Mouse (Mus musculus): ENCODE measurements around the gene Rftn1. TPM values are rescaled to one million over a fixed set of nuclear protein-coding genes. Genes with fewer than 3 reads are reported as not detected.

The Rftn1 gene
- polyA plus RNA-seq, 1 experiment = 67.4 TPM

GRCm38 (mm10) chr17:50159816-50160215 lies 30.7 kb downstream of the Rftn1 start:
- peaks cover 6% of the 10 kb centered on the region for H3K36me3 ChIP-seq (ENCODE audit: control insufficient read depth, insufficient read depth, low read length)
- peak overlapping the region; percentile 40 for H3K27ac ChIP-seq (ENCODE audit: insufficient read depth, low read length)
- H3K4me1 ChIP-seq (ENCODE audit: control insufficient read depth, insufficient read depth, insufficient read length) = peaks cover 33% of the 10 kb centered on the region; the same call in 1 of the 2 replicates
- no peaks in the 10 kb centered on the region for H3K27me3 ChIP-seq (ENCODE audit: control insufficient read depth, insufficient read depth, low read length)
- TF ChIP-seq POLR2A (IDR thresholded peaks at IDR 0.05; ENCODE audit: low read depth, low read length) = no peak
- no peak for TF ChIP-seq CTCF (IDR thresholded peaks at IDR 0.05; ENCODE audit: extremely low read depth, insufficient read depth, insufficient read length, insufficient replicate concordance)
- 62% methylated on average over 6 of the region's 6 CpGs for WGBS
- DNase-seq (ENCODE audit: low read depth in 1 of 2, low spot score in 2 of 2) = peak in 1 of 2 experiments; percentile 50
- H3K4me3 ChIP-seq (ENCODE audit: extremely low read depth, insufficient read depth, insufficient read length) = no peak overlapping the region

GRCm38 (mm10) chr17:50158565-50158964 lies 31.9 kb downstream of the Rftn1 start:
- H3K4me1 ChIP-seq (ENCODE audit: control insufficient read depth, insufficient read depth, insufficient read length) = peaks cover 34% of the 10 kb centered on the region; the same call in 1 of the 2 replicates
- TF ChIP-seq POLR2A (IDR thresholded peaks at IDR 0.05; ENCODE audit: low read depth, low read length) = no peak
- no peak for TF ChIP-seq CTCF (IDR thresholded peaks at IDR 0.05; ENCODE audit: extremely low read depth, insufficient read depth, insufficient read length, insufficient replicate concordance)
- no peak overlapping the region for H3K4me3 ChIP-seq (ENCODE audit: extremely low read depth, insufficient read depth, insufficient read length)
- H3K27me3 ChIP-seq (ENCODE audit: control insufficient read depth, insufficient read depth, low read length) = no peaks in the 10 kb centered on the region
- peak; percentile 46 for DNase-seq (ENCODE audit: low read depth in 1 of 2, low spot score in 2 of 2)
- no peaks in the 10 kb centered on the region; the same call in 1 of the 2 replicates for H3K36me3 ChIP-seq (ENCODE audit: control insufficient read depth, insufficient read depth, low read length)
- peak overlapping the region; percentile 90 for H3K27ac ChIP-seq (ENCODE audit: insufficient read depth, low read length)
- 27% methylated on average over 6 of the region's 6 CpGs for WGBS

- Histone ChIP-seq H3K36me3 (ENCODE audit: control insufficient read depth, insufficient read depth, low read length) (peaks cover 1% of the 10 kb centered on the region; the same call in 1 of the 2 replicates), H3K4me1 (ENCODE audit: control insufficient read depth, insufficient read depth, insufficient read length) (peaks cover 34% of the 10 kb centered on the region; the same call in 1 of the 2 replicates), H3K27ac (ENCODE audit: insufficient read depth, low read length) (peak overlapping the region; percentile 90), H3K27me3 (ENCODE audit: control insufficient read depth, insufficient read depth, low read length) (no peaks in the 10 kb centered on the region), H3K4me3 (ENCODE audit: extremely low read depth, insufficient read depth, insufficient read length) (no peak overlapping the region; the same call in 1 of the 2 replicates)
- peak; percentile 32 to 71 for DNase-seq (ENCODE audit: low read depth in 1 of 2, low spot score in 2 of 2)
- TF ChIP-seq CTCF (IDR thresholded peaks at IDR 0.05; ENCODE audit: extremely low read depth, insufficient read depth, insufficient read length, insufficient replicate concordance) (no peak), POLR2A (IDR thresholded peaks at IDR 0.05; ENCODE audit: low read depth, low read length) (no peak)
- WGBS = 50% methylated on average over 15 of the region's 15 CpGs
Measured at GRCm38 (mm10) chr17:50157190-50158150, 33.0 kb downstream of the Rftn1 start.

GRCm38 (mm10) chr17:50152085-50152484 lies 38.4 kb downstream of the Rftn1 start:
- Histone ChIP-seq H3K27ac (ENCODE audit: insufficient read depth, low read length) (no peak overlapping the region), H3K4me1 (ENCODE audit: control insufficient read depth, insufficient read depth, insufficient read length) (peaks cover 14% of the 10 kb centered on the region; the same call in 1 of the 2 replicates), H3K27me3 (ENCODE audit: control insufficient read depth, insufficient read depth, low read length) (no peaks in the 10 kb centered on the region), H3K36me3 (ENCODE audit: control insufficient read depth, insufficient read depth, low read length) (peaks cover 1% of the 10 kb centered on the region), H3K4me3 (ENCODE audit: extremely low read depth, insufficient read depth, insufficient read length) (no peak overlapping the region)
- TF ChIP-seq POLR2A (IDR thresholded peaks at IDR 0.05; ENCODE audit: low read depth, low read length) (no peak), CTCF (IDR thresholded peaks at IDR 0.05; ENCODE audit: extremely low read depth, insufficient read depth, insufficient read length, insufficient replicate concordance) (no peak)
- WGBS = 89% methylated on average over 5 of the region's 5 CpGs
- DNase-seq (ENCODE audit: low read depth in 1 of 2, low spot score in 2 of 2) = no peak

- TF ChIP-seq CTCF (IDR thresholded peaks at IDR 0.05; ENCODE audit: extremely low read depth, insufficient read depth, insufficient read length, insufficient replicate concordance) (no peak), POLR2A (IDR thresholded peaks at IDR 0.05; ENCODE audit: low read depth, low read length) (no peak)
- Histone ChIP-seq H3K27me3 (ENCODE audit: control insufficient read depth, insufficient read depth, low read length) (no peaks in the 10 kb centered on the region), H3K4me1 (ENCODE audit: control insufficient read depth, insufficient read depth, insufficient read length) (peaks cover 10% of the 10 kb centered on the region; the same call in 1 of the 2 replicates), H3K4me3 (ENCODE audit: extremely low read depth, insufficient read depth, insufficient read length) (no peak overlapping the region), H3K36me3 (ENCODE audit: control insufficient read depth, insufficient read depth, low read length) (peaks cover 2% of the 10 kb centered on the region), H3K27ac (ENCODE audit: insufficient read depth, low read length) (no peak overlapping the region)
- no peak for DNase-seq (ENCODE audit: low read depth in 1 of 2, low spot score in 2 of 2)
- WGBS = 90% methylated on average over 7 of the region's 7 CpGs
Measured at GRCm38 (mm10) chr17:50151208-50151723, 39.2 kb downstream of the Rftn1 start.

- Histone ChIP-seq H3K27ac (ENCODE audit: insufficient read depth, low read length) (no peak overlapping the region), H3K4me1 (ENCODE audit: control insufficient read depth, insufficient read depth, insufficient read length) (peaks cover 9% of the 10 kb centered on the region; the same call in 1 of the 2 replicates), H3K27me3 (ENCODE audit: control insufficient read depth, insufficient read depth, low read length) (no peaks in the 10 kb centered on the region), H3K36me3 (ENCODE audit: control insufficient read depth, insufficient read depth, low read length) (peaks cover 8% of the 10 kb centered on the region), H3K4me3 (ENCODE audit: extremely low read depth, insufficient read depth, insufficient read length) (no peak overlapping the region)
- DNase-seq (ENCODE audit: low read depth in 1 of 2, low spot score in 2 of 2) = no peak
- TF ChIP-seq POLR2A (IDR thresholded peaks at IDR 0.05; ENCODE audit: low read depth, low read length) (no peak), CTCF (IDR thresholded peaks at IDR 0.05; ENCODE audit: extremely low read depth, insufficient read depth, insufficient read length, insufficient replicate concordance) (no peak)
- 87% methylated on average over 16 of the region's 16 CpGs for WGBS
Measured at GRCm38 (mm10) chr17:50150416-50151207, 39.9 kb downstream of the Rftn1 start.

Data from spleen, adult 2 months (tissue).